Mouse (Mus musculus) neural tube, postnatal 0 days (tissue): ENCODE results near the gene Hyal1. TPM values are rescaled to one million over a fixed set of nuclear protein-coding genes. Genes with fewer than 3 reads are reported as not detected.

ENCODE experiments used
- polyA plus RNA-seq: library from polyadenylated mRNA; unstranded; fragments of >200 nt; fragmentation: Nextera tagmentation; extraction: Ambion mirVana; gene quantifications from 2 replicates; pipeline ENCODE4 v1.2.1, GENCODE M21; 2015

Hyal1 gene
- 5.3 and 5.8 TPM in 2 replicates for polyA plus RNA-seq

GRCm38 (mm10) chr9:107576357-107577107 lies at the start of gene Hyal1:
Gene Hyal1, plus strand, starts transcription at chr9:107576927.

GRCm38 (mm10) chr9:107533791-107534407 lies 42.8 kb upstream of the Hyal1 start, which contains the start of gene Tmem115:
Gene Tmem115, plus strand, starts transcription at chr9:107533945.

GRCm38 (mm10) chr9:107541474-107542351 lies 35.0 kb upstream of the Hyal1 start, which contains the start of the genes Cyb561d2 and Nprl2:
Gene Cyb561d2, minus strand, starts transcription at chr9:107542193.
Gene Nprl2, plus strand, starts transcription at chr9:107542226.

GRCm38 (mm10) chr9:107547026-107547425 lies 29.7 kb upstream of the Hyal1 start, which contains the start of gene Zmynd10:
Gene Zmynd10, plus strand, starts transcription at chr9:107547298.

GRCm38 (mm10) chr9:107551117-107551889 lies 25.4 kb upstream of the Hyal1 start, which contains the start of gene Rassf1:
Gene Rassf1, plus strand, starts transcription at chr9:107551555.

GRCm38 (mm10) chr9:107563029-107563581 lies 13.6 kb upstream of the Hyal1 start, which contains the start of gene Tusc2:
Gene Tusc2, plus strand, starts transcription at chr9:107563255.

GRCm38 (mm10) chr9:107567702-107568319 lies 8.9 kb upstream of the Hyal1 start, which contains the start of gene Hyal2:
Gene Hyal2, plus strand, starts transcription at chr9:107567945.

GRCm38 (mm10) chr9:107578587-107578986 lies 1.9 kb downstream of the Hyal1 start, which contains the start of gene Naa80:
Gene Naa80, plus strand, starts transcription at chr9:107578887.

GRCm38 (mm10) chr9:107580501-107581317 lies 4.0 kb downstream of the Hyal1 start, which contains the start of gene Hyal3:
Gene Hyal3, plus strand, starts transcription at chr9:107580818.

GRCm38 (mm10) chr9:107586974-107587832 lies 10.5 kb downstream of the Hyal1 start, which contains the start of gene Ifrd2:
Gene Ifrd2, plus strand, starts transcription at chr9:107587642.

GRCm38 (mm10) chr9:107608741-107609432 lies 32.2 kb downstream of the Hyal1 start, which contains the start of gene Sema3b:
Gene Sema3b, minus strand, starts transcription at chr9:107609229.

Other genes with a start within 250 kb of the Hyal1 start
- gene Hemk1, start 238.6 kb upstream of the Hyal1 start, polyA plus RNA-seq = 16.1 and 18.6 TPM in 2 replicates
- 8.6 and 8.8 TPM in 2 replicates for gene 6430571L13Rik, start 236.3 kb upstream of the Hyal1 start, polyA plus RNA-seq
- 8.8 and 11.5 TPM in 2 replicates for gene Cacna2d2, start 177.3 kb upstream of the Hyal1 start, polyA plus RNA-seq
- 48.4 and 50.3 TPM in 2 replicates for gene Tmem115, start 43.0 kb upstream of the Hyal1 start, polyA plus RNA-seq
- 64.1 and 65.4 TPM in 2 replicates for gene Cyb561d2, start 34.7 kb upstream of the Hyal1 start, polyA plus RNA-seq
- 57.7 and 63.8 TPM in 2 replicates for gene Nprl2, start 34.7 kb upstream of the Hyal1 start, polyA plus RNA-seq
- gene Zmynd10, start 29.6 kb upstream of the Hyal1 start, polyA plus RNA-seq = 2.3 and 2.8 TPM in 2 replicates
- gene Rassf1, start 25.4 kb upstream of the Hyal1 start, polyA plus RNA-seq = 33.1 and 41.1 TPM in 2 replicates
- gene Tusc2, start 13.7 kb upstream of the Hyal1 start, polyA plus RNA-seq = 121 and 123 TPM in 2 replicates
- 40.8 and 41.1 TPM in 2 replicates for gene Hyal2, start 9.0 kb upstream of the Hyal1 start, polyA plus RNA-seq
- gene Naa80, start 2.0 kb downstream of the Hyal1 start, polyA plus RNA-seq = 19.3 and 21.4 TPM in 2 replicates
- gene Hyal3, start 3.9 kb downstream of the Hyal1 start, polyA plus RNA-seq = 1.8 and 2.2 TPM in 2 replicates
- gene Ifrd2, start 10.7 kb downstream of the Hyal1 start, polyA plus RNA-seq = 10.7 and 15.2 TPM in 2 replicates
- gene Sema3b, start 32.3 kb downstream of the Hyal1 start, polyA plus RNA-seq = 8.4 and 9.7 TPM in 2 replicates
- gene Gnai2, start 58.4 kb downstream of the Hyal1 start, polyA plus RNA-seq = 303 and 324 TPM in 2 replicates
- gene Slc38a3, start 92.6 kb downstream of the Hyal1 start, polyA plus RNA-seq = 54.2 and 66.6 TPM in 2 replicates
- gene Gnat1, start 102.8 kb downstream of the Hyal1 start, polyA plus RNA-seq = 3.0 and 4.8 TPM in 2 replicates
- gene Sema3f, start 133.5 kb downstream of the Hyal1 start, polyA plus RNA-seq = 8.0 and 9.4 TPM in 2 replicates
- gene Rbm5, start 194.1 kb downstream of the Hyal1 start, polyA plus RNA-seq = 136 and 143 TPM in 2 replicates